Mouse (Mus musculus): ENCODE data around the gene Ttc7b.

GRCm38 (mm10) chr12:100531740-100532139 lies 11.1 kb upstream of the Ttc7b start:
- no peak for TF ChIP-seq TAL1 (IDR thresholded peaks at IDR 0.05; ENCODE audit: low read length)
- TF ChIP-seq GATA1 (IDR thresholded peaks at IDR 0.05; ENCODE audit: low read length), result no peak

Data from erythroblast, embryonic 14.5 days (primary cell).